Mouse (Mus musculus): Measurements from ENCODE around the gene Sv2b. TPM values are rescaled to one million over a fixed set of nuclear protein-coding genes. Genes with fewer than 3 reads are reported as not detected.

The Sv2b gene
- polyA plus RNA-seq, 1 experiment, result 0.29 TPM

GRCm38 (mm10) chr7:75271921-75272381, 37.1 kb downstream of the Sv2b start:
- H3K4me2 ChIP-seq (ENCODE audit: low read depth), result no peak overlapping the region
- H3K79me2 ChIP-seq (ENCODE audit: control insufficient read depth, insufficient read depth), result no peaks in the 10 kb centered on the region
- no peaks in the 10 kb centered on the region for H3K36me3 ChIP-seq (ENCODE audit: control insufficient read depth, insufficient read depth)
- no peak for TF ChIP-seq SRF (IDR thresholded peaks at IDR 0.05; ENCODE audit: control insufficient read depth, insufficient read length, low read depth)
- TF ChIP-seq USF1 (IDR thresholded peaks at IDR 0.05; ENCODE audit: low read depth), result peak; percentile 25
- no peak overlapping the region for H3ac ChIP-seq (ENCODE audit: control insufficient read depth, insufficient read length)
- no peak overlapping the region for H3K4me3 ChIP-seq
- no peaks in the 10 kb centered on the region for H3K27me3 ChIP-seq (ENCODE audit: control insufficient read depth, insufficient read depth, insufficient read length)

DNA sequence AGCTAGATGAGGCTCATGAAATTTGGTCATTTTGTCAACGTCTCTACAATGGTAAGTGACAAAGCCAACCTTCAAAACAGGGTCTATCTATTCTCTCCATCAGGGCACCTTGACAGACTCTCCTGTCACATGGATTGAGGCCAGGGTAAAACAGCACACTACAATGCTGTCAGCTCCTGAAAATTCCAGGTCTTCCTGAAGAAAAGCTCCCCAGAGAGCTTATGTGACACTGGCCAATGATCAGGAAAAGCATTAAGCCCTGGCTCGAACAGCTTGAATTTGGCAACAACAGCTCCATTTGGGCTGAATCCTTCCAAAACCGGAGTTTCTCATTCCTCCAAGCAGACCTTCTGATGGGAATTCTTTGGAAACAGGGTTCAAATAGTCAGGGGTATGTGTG, 37.8 kb downstream of the Sv2b start:
- no peak overlapping the region for H3K4me3 ChIP-seq
- H3K36me3 ChIP-seq (ENCODE audit: control insufficient read depth, insufficient read depth), result no peaks in the 10 kb centered on the region
- H3K79me2 ChIP-seq (ENCODE audit: control insufficient read depth, insufficient read depth), result no peaks in the 10 kb centered on the region
- H3ac ChIP-seq (ENCODE audit: control insufficient read depth, insufficient read length), result no peak overlapping the region
- H3K4me2 ChIP-seq (ENCODE audit: low read depth), result no peak overlapping the region
- TF ChIP-seq MAX (IDR thresholded peaks at IDR 0.05; ENCODE audit: low read depth), result no peak
- H3K27me3 ChIP-seq (ENCODE audit: control insufficient read depth, insufficient read depth, insufficient read length), result no peaks in the 10 kb centered on the region

GRCm38 (mm10) chr7:75267236-75267635, 41.8 kb downstream of the Sv2b start:
- Histone ChIP-seq H3K4me3 (no peak overlapping the region), H3K79me2 (ENCODE audit: control insufficient read depth, insufficient read depth) (no peaks in the 10 kb centered on the region), H3K36me3 (ENCODE audit: control insufficient read depth, insufficient read depth) (no peaks in the 10 kb centered on the region), H3ac (ENCODE audit: control insufficient read depth, insufficient read length) (no peak overlapping the region), H3K27me3 (ENCODE audit: control insufficient read depth, insufficient read depth, insufficient read length) (no peaks in the 10 kb centered on the region), H3K4me2 (ENCODE audit: low read depth) (peak overlapping the region; percentile 64)
- TF ChIP-seq MAX (IDR thresholded peaks at IDR 0.05; ENCODE audit: low read depth) (no peak), E2F4 (IDR thresholded peaks at IDR 0.05; ENCODE audit: insufficient read depth) (no peak), USF1 (IDR thresholded peaks at IDR 0.05; ENCODE audit: low read depth) (no peak), TCF12 (IDR thresholded peaks at IDR 0.05; ENCODE audit: insufficient read depth, poor library complexity, severe bottlenecking) (no peak), CEBPB (IDR thresholded peaks at IDR 0.05; ENCODE audit: insufficient read depth, poor library complexity, severe bottlenecking) (0 out of 2 replicates have a peak, but pooled peaks have one; percentile 1), REST (IDR thresholded peaks at IDR 0.05; ENCODE audit: insufficient read depth, insufficient read length) (no peak), MYOG (IDR thresholded peaks at IDR 0.05; ENCODE audit: control insufficient read depth in 1 of 3, insufficient read depth in 1 of 3, insufficient read length in 2 of 3, low read depth in 2 of 3) (no peak), MYOD1 (IDR thresholded peaks at IDR 0.05; ENCODE audit: control insufficient read depth in 1 of 3, insufficient read length in 2 of 3, low read depth in 2 of 3) (peak in 1 of 3 experiments; percentile 55), TCF3 (IDR thresholded peaks at IDR 0.05; ENCODE audit: insufficient read length, low read depth) (no peak), POLR2A (IDR thresholded peaks at IDR 0.05; ENCODE audit: insufficient read length, low read depth) (no peak), SRF (IDR thresholded peaks at IDR 0.05; ENCODE audit: control insufficient read depth, insufficient read length, low read depth) (no peak), POLR2AphosphoS2 (IDR thresholded peaks at IDR 0.05; ENCODE audit: insufficient read length, low read depth) (no peak)

GRCm38 (mm10) chr7:75265241-75265640, 43.8 kb downstream of the Sv2b start:
- no peaks in the 10 kb centered on the region for H3K27me3 ChIP-seq (ENCODE audit: control insufficient read depth, insufficient read depth, insufficient read length)
- H3K36me3 ChIP-seq (ENCODE audit: control insufficient read depth, insufficient read depth), result no peaks in the 10 kb centered on the region
- TF ChIP-seq MYOG (IDR thresholded peaks at IDR 0.05; ENCODE audit: control insufficient read depth in 1 of 3, insufficient read depth in 1 of 3, insufficient read length in 2 of 3, low read depth in 2 of 3) (no peak), MYOD1 (IDR thresholded peaks at IDR 0.05; ENCODE audit: control insufficient read depth in 1 of 3, insufficient read length in 2 of 3, low read depth in 2 of 3) (peak in 1 of 3 experiments; percentile 9)
- H3ac ChIP-seq (ENCODE audit: control insufficient read depth, insufficient read length), result no peak overlapping the region
- H3K4me2 ChIP-seq (ENCODE audit: low read depth), result no peak overlapping the region
- H3K79me2 ChIP-seq (ENCODE audit: control insufficient read depth, insufficient read depth), result no peaks in the 10 kb centered on the region
- H3K4me3 ChIP-seq, result no peak overlapping the region

DNA sequence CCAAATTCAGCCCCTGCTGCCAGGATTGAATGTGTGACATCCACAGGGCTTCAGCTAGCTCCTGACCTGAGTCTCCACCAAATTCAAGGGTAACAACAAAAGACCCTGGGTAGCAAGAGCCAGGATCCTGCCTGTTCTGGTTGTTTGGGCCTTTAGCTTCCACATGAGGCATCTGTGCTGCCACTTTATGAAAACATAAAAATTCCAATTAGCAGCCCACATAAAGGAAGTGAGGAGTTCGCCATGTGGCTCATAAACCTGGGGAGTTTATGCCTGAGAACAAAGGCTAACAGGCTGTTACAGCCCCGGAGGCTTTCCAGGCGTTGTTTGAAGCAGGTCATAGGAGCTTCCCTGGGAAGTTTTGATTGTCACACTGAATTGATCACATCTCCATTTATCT, 49.1 kb downstream of the Sv2b start:
- TF ChIP-seq E2F4 (IDR thresholded peaks at IDR 0.05; ENCODE audit: insufficient read depth), result no peak
- no peak for TF ChIP-seq MAX (IDR thresholded peaks at IDR 0.05; ENCODE audit: low read depth)
- TF ChIP-seq TCF3 (IDR thresholded peaks at IDR 0.05; ENCODE audit: insufficient read length, low read depth), result no peak
- TF ChIP-seq SRF (IDR thresholded peaks at IDR 0.05; ENCODE audit: control insufficient read depth, insufficient read length, low read depth), result no peak
- no peak for TF ChIP-seq REST (IDR thresholded peaks at IDR 0.05; ENCODE audit: insufficient read depth, insufficient read length)
- no peak for TF ChIP-seq MYOG (IDR thresholded peaks at IDR 0.05; ENCODE audit: control insufficient read depth in 1 of 3, insufficient read depth in 1 of 3, insufficient read length in 2 of 3, low read depth in 2 of 3)
- no peak for TF ChIP-seq MYOD1 (IDR thresholded peaks at IDR 0.05; ENCODE audit: control insufficient read depth in 1 of 3, insufficient read length in 2 of 3, low read depth in 2 of 3)
- TF ChIP-seq POLR2AphosphoS2 (IDR thresholded peaks at IDR 0.05; ENCODE audit: insufficient read length, low read depth), result no peak
- no peak for TF ChIP-seq POLR2A (IDR thresholded peaks at IDR 0.05; ENCODE audit: insufficient read length, low read depth)
- no peak for TF ChIP-seq USF1 (IDR thresholded peaks at IDR 0.05; ENCODE audit: low read depth)
- no peak for TF ChIP-seq TCF12 (IDR thresholded peaks at IDR 0.05; ENCODE audit: insufficient read depth, poor library complexity, severe bottlenecking)
- TF ChIP-seq CEBPB (IDR thresholded peaks at IDR 0.05; ENCODE audit: insufficient read depth, poor library complexity, severe bottlenecking), result no peak
- H3K4me2 ChIP-seq (ENCODE audit: low read depth), result no peak overlapping the region
- no peaks in the 10 kb centered on the region for H3K79me2 ChIP-seq (ENCODE audit: control insufficient read depth, insufficient read depth)
- no peaks in the 10 kb centered on the region for H3K36me3 ChIP-seq (ENCODE audit: control insufficient read depth, insufficient read depth)
- H3K27me3 ChIP-seq (ENCODE audit: control insufficient read depth, insufficient read depth, insufficient read length), result no peaks in the 10 kb centered on the region
- H3K4me3 ChIP-seq, result no peak overlapping the region
- H3ac ChIP-seq (ENCODE audit: control insufficient read depth, insufficient read length), result no peak overlapping the region
